Mouse (Mus musculus) intestine, embryonic 16.5 days (tissue): Measurements from ENCODE around the gene Olah. TPM values are rescaled to one million over a fixed set of nuclear protein-coding genes. Genes with fewer than 3 reads are reported as not detected.

Experiments
- ATAC-seq: fragments of 200-750 bp; cut with Nextera tagmentation; 2 replicates; pipeline ENCODE4 v1.8.0; 2017; ENCODE audit warnings: moderate TSS enrichment, moderate library complexity
- H3K27ac ChIP-seq: fragments of 300-500 bp; sonication (generic); 2 replicates; pipeline ENCODE4 v1.5.1; 2014; ENCODE audit warnings: mild to moderate bottlenecking, low read length
- H3K27me3 ChIP-seq: fragments of 300-500 bp; sonication (generic); replicated peaks from 2 replicates; pipeline ENCODE4 v1.6.1; 2014; ENCODE audit warnings: low read length, control low read depth, mixed read lengths; ENCODE audit not compliant: control insufficient read depth, insufficient read depth
- H3K36me3 ChIP-seq: fragments of 300-500 bp; sonication (generic); 2 replicates; pipeline ENCODE4 v1.6.1; 2014; ENCODE audit warnings: low read length, control low read depth; ENCODE audit not compliant: control insufficient read depth, insufficient read depth
- H3K4me1 ChIP-seq: fragments of 300-500 bp; sonication (generic); 2 replicates; pipeline ENCODE4 v1.6.1; 2014; ENCODE audit warnings: low read length, control low read depth, mixed read lengths; ENCODE audit not compliant: control insufficient read depth, insufficient read depth
- H3K4me2 ChIP-seq: fragments of 300-500 bp; sonication (generic); 2 replicates; pipeline ENCODE4 v1.6.1; 2014; ENCODE audit warnings: low read depth, low read length, control low read depth
- H3K4me3 ChIP-seq: fragments of 300-500 bp; sonication (generic); 2 replicates; pipeline ENCODE4 v1.5.1; 2014; ENCODE audit warnings: mild to moderate bottlenecking, low read length
- H3K9ac ChIP-seq: fragments of 300-500 bp; sonication (generic); 2 replicates; pipeline ENCODE4 v1.6.1; 2014; ENCODE audit warnings: low read depth, low read length
- H3K9me3 ChIP-seq: fragments of 300-500 bp; sonication (generic); 2 replicates; pipeline ENCODE4 v1.6.1; 2016; ENCODE audit warnings: low read length, control low read depth; ENCODE audit not compliant: control insufficient read depth
- WGBS: fragments of 180-500 bp; shearing (Covaris S2); extraction: QIAGEN DNeasy Blood & Tissue Kit; methylation state at CpG from one replicate; pipeline ENCODE4 v1.1.7; 2014; 5-methylcytosine and 5-hydroxymethylcytosine counted together
- polyA plus RNA-seq: library from polyadenylated mRNA; unstranded; fragments of >200 nt; fragmentation: Nextera tagmentation; extraction: Ambion mirVana; gene quantifications from 2 replicates; pipeline ENCODE4 v1.2.1, GENCODE M21; 2015

Olah gene
- polyA plus RNA-seq, 1 experiment from 2014 or later: not detected

DNA sequence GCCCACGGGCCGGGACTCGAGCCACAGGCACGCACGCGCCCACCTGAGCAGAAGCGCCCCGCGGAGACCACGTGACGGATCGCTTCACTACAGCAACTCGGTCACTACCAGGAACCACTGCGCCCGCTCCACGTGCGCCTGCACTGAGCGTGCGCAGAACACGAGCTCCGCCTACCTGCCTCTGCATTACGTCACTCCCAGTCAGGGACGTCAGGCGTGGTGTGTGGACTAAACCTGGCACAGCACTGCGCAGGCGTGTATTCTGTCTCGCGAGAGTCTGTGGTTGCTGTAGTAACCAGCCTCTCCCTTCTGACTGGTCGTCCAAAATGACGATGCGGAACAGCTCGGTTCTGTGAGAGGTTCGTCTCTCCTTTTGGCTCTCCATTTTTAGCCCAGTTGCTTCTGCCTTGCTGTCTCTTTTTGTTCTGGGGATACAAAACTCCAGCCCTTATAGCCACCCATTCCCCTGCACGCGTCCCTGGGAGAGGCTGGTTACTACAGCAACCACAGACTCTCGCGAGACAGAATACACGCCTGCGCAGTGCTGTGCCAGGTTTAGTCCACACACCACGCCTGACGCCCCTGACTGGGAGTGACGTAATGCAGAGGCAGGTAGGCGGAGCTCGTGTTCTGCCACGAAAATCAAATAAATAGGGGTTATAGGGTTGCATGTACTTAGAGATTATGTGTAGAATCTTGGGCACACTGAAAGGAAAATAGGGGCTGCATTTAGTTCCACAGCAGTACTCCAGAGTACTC lies 64.3 kb downstream of the Olah start, which contains the start of gene Rpp38:
TSS of gene Rpp38 (minus strand) at position 160 of the 759 bp plus-strand sequence.
- under 1% methylated on average over 45 of the region's 45 CpGs for WGBS
- Histone ChIP-seq H3K4me2 (peak within 1 kb of the TSS; percentile 66), H3K4me1 (peaks cover 10% of the 10 kb centered on the region)

DNA sequence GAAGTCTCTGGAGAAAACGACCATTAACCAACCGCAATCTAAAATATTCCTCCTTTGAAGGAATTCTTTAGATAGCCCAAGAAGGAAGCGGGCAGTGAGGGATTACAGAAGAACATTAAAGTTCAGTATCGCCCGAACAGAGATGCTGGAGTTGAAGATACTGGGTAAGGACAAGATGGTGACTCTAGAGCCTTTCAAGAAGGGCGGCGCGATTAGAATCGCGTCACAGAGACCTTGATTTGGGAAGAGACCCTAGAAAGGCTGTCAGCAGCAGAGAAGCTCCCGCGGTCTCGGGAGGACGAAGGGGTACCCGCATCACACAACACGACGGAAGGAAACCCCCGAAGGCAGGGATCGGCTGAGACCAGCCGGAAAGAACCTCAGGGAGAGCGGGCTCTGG lies 65.0 kb downstream of the Olah start:
- ATAC-seq: no peak; the same call in 1 of the 2 replicates
- H3K4me3 ChIP-seq: peak overlapping the region; percentile 77
- H3K4me1 ChIP-seq: peaks cover 10% of the 10 kb centered on the region
- peak overlapping the region; percentile 85 for H3K9ac ChIP-seq
- H3K27ac ChIP-seq: peak overlapping the region; percentile 81
- peaks cover 6% of the 10 kb centered on the region; the same call in 1 of the 2 replicates for H3K36me3 ChIP-seq
- under 1% methylated on average over 21 of the region's 21 CpGs for WGBS
- no peaks in the 10 kb centered on the region for H3K9me3 ChIP-seq
- H3K4me2 ChIP-seq: peak overlapping the region; percentile 66
- H3K27me3 ChIP-seq: no peaks in the 10 kb centered on the region

More for the DNA sequence above, 64.3 kb downstream of the Olah start, which contains the start of gene Rpp38:
- Histone ChIP-seq H3K9me3 (no peaks in the 10 kb centered on the region), H3K4me3 (peak within 1 kb of the TSS; percentile 77), H3K27me3 (no peaks in the 10 kb centered on the region), H3K9ac (peak within 1 kb of the TSS; percentile 85), H3K36me3 (peaks cover 6% of the 10 kb centered on the region; the same call in 1 of the 2 replicates), H3K27ac (peak within 1 kb of the TSS; percentile 81)
- ATAC-seq: peak; percentile 95

DNA sequence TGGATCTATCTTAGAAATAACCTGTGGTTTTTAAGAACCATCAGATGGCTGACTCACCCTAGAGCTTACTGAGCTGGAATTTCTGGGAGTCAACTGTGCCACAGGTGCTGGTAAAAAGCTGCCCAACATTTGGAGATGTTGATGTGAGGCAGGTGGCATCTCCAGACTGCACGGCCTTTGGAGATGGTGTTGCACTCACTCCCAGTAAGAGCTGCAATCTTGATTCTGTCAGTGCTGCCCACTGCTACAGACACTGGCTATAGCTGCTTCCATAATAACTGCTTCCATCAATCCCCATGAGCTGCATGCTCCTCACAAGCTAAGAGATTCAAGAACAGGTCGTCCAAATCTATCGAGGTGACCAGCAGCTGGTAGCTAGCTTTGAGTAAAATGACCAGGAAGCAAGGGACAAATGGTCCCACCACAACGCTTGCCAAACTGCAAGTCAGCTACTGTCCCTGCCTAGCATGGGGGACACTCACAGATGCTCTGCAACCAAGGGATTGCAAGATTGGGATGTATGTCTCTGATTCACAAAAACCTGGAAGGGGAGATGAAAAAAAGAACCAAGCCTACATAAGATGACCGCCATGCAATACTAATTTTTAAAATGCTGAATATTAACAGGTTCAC lies 65.8 kb downstream of the Olah start:
- ATAC-seq: no peak
- Histone ChIP-seq H3K4me3 (peak overlapping the region; percentile 77), H3K27me3 (no peaks in the 10 kb centered on the region), H3K36me3 (peaks cover 6% of the 10 kb centered on the region; the same call in 1 of the 2 replicates), H3K4me2 (peak overlapping the region; percentile 66), H3K27ac (peak overlapping the region; percentile 81; the same call in 1 of the 2 replicates), H3K9ac (peak overlapping the region; percentile 85; the same call in 1 of the 2 replicates), H3K4me1 (peaks cover 10% of the 10 kb centered on the region), H3K9me3 (no peaks in the 10 kb centered on the region)
- 60% methylated on average over 5 of the region's 5 CpGs for WGBS

DNA sequence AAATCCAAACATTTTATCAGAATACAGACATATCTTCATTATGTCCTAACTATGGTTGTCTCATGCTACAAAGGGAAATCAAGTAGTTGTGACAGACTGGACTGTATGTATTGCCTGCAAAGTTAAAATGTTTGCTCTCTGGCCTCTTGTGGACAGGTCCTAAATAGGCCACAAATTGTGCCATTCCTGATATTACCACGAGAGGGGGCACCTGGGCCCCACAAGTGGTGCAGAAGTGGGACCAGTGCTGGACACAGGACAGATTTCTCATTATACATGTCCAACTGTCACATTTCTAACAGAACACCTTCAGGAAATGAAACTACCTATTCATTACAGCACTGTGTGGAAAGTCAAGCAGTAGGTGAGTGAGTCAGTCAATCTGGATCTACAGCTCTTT lies 69.7 kb downstream of the Olah start:
- H3K36me3 ChIP-seq: peaks cover 9% of the 10 kb centered on the region
- no peaks in the 10 kb centered on the region for H3K9me3 ChIP-seq
- H3K27ac ChIP-seq: no peak overlapping the region
- peaks cover 8% of the 10 kb centered on the region for H3K4me1 ChIP-seq
- H3K9ac ChIP-seq: no peak overlapping the region
- 35% methylated on average over 1 of the region's 1 CpGs for WGBS
- ATAC-seq: no peak
- H3K4me2 ChIP-seq: no peak overlapping the region
- H3K27me3 ChIP-seq: no peaks in the 10 kb centered on the region
- no peak overlapping the region for H3K4me3 ChIP-seq

DNA sequence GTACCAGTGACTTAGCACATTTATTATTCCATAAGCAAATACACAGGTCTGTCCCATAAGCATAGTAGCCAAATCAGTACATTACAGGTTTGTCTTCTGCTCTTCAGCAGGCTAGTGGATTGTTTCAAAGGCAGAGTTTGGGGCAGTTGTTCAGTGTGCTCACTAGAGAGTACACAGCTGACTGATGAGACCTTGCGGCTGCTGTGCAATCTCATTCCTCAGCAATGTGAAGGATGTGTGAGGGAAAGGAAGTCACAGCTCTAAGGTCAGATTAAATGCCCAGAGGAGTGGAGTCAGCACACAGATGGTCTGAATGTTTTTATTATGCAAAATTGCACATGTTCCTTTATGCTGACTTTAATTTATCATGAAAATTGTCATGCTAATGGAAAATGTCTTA lies 70.5 kb downstream of the Olah start:
- 66% methylated on average over 1 of the region's 1 CpGs for WGBS
- no peak for ATAC-seq
- Histone ChIP-seq H3K27me3 (no peaks in the 10 kb centered on the region), H3K27ac (no peak overlapping the region), H3K9me3 (no peaks in the 10 kb centered on the region), H3K36me3 (peaks cover 9% of the 10 kb centered on the region), H3K4me2 (no peak overlapping the region), H3K4me1 (peaks cover 7% of the 10 kb centered on the region), H3K4me3 (no peak overlapping the region), H3K9ac (no peak overlapping the region)

DNA sequence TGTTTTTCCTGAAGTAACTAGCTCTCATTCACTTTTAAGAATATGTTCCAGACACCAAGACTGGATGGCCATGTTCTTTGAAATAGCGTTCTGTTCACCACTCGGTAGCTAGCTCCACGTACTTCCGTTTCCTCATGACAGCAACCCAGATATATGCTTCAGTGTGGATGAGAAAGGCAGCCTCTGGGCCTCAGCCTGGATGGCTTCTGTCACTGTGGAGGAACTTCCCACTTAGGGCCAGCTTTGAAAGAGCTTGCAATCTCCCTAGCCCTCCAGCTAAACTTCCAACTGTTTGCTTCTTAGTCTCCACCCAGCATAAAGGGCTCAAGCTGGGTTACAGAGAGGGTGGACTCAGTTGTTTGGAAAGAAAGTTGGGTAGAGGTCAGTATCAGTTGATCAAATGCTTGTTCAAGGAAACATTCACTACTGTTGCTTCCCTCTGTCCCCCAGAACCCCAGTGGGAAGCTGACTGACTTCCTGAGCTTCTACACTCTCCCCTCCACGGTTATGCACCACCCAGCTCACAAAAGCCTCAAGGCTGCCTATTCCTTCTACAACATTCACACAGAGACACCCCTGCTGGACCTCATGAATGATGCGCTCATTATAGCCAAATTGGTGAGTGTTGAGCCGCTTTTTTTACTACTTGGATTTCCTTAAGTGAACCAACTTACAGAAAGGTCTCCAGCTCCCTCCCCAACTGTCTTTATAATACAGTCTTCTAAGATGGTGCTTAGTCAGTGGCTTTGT lies 72.5 kb downstream of the Olah start:
- Histone ChIP-seq H3K27me3 (no peaks in the 10 kb centered on the region), H3K4me3 (no peak overlapping the region), H3K36me3 (peaks cover 9% of the 10 kb centered on the region), H3K4me2 (no peak overlapping the region), H3K9me3 (no peaks in the 10 kb centered on the region), H3K9ac (no peak overlapping the region), H3K27ac (no peak overlapping the region), H3K4me1 (no peaks in the 10 kb centered on the region)
- 93% methylated on average over 7 of the region's 7 CpGs for WGBS
- ATAC-seq: no peak

DNA sequence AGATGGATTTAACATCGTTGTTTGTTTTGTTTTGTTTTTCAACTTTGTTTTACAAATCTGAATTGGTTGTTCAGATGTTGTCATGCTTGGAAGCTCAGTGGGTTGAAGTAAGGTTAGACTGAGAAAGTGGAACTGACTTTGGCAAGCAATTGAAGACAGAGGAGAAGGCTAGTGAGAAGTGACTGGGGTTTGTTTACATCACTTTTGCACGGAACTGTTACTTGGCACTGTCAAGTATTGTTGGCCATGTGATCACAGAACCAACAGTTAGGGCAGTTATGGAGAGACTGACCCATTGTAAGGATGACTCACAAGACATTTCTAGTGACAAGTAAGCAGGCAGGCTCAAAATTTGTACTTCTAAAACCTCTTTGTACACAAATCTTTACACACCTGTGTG lies 73.9 kb downstream of the Olah start:
- Histone ChIP-seq H3K4me2 (no peak overlapping the region), H3K4me3 (no peak overlapping the region), H3K4me1 (no peaks in the 10 kb centered on the region), H3K36me3 (peaks cover 3% of the 10 kb centered on the region; the same call in 1 of the 2 replicates), H3K9me3 (no peaks in the 10 kb centered on the region), H3K27ac (no peak overlapping the region), H3K9ac (no peak overlapping the region), H3K27me3 (no peaks in the 10 kb centered on the region)
- ATAC-seq: no peak
- WGBS: 82% methylated on average over 2 of the region's 2 CpGs

DNA sequence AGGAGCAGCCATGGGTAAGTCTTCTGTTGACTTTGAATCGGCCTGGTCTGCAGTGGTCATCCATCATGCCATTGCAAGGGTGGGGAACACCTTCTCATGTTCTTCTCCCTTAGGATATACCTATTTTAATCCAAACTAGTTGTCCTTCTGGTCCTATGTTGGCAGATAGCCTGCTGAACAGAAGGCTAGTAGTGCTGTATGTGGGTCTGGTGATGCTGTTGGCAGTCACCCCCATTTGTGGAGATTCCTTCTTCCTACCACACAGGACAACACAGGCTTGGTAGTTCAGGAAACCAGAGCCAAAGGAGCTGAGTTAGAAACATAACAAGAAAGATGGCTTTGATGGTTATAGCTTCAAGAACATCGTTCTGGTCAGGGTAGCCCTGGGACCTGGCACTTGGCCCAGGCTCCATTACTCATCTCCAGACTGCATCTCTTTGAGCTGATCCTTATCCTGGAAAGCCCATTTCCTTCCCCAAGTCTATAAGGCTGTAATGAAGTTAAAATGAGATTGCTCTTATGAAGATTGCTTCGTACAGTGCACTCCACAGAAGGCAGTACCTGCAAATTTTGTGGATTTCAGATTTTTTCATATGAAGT lies 91.5 kb downstream of the Olah start:
- Histone ChIP-seq H3K4me3 (no peak overlapping the region), H3K4me1 (no peaks in the 10 kb centered on the region), H3K36me3 (peaks cover 5% of the 10 kb centered on the region; the same call in 1 of the 2 replicates), H3K4me2 (no peak overlapping the region), H3K27ac (no peak overlapping the region), H3K27me3 (no peaks in the 10 kb centered on the region), H3K9me3 (no peaks in the 10 kb centered on the region), H3K9ac (no peak overlapping the region)
- ATAC-seq: no peak
- WGBS: 61% methylated on average over 3 of the region's 3 CpGs

DNA sequence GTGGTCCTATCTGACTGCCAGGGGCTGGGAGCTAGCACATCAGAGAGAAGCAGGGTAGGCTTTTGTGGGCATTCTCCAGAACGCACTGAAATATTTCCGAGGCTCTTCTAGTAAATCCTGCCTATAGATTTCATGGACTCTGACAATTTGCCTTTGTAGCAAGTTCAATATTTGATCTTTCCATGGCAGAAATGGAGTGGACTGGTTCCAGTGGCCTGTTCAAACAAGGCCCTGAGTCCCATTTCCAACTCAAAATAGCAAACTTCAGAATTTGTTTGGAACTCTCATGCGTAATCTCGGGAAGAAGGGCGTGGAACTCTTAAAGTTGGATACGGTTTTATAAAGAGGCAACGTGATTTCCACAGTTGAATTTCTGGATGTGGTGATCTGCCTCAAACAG lies 101.2 kb downstream of the Olah start:
- Histone ChIP-seq H3K27ac (no peak overlapping the region), H3K4me2 (no peak overlapping the region), H3K4me3 (no peak overlapping the region), H3K9ac (no peak overlapping the region), H3K27me3 (no peaks in the 10 kb centered on the region), H3K36me3 (no peaks in the 10 kb centered on the region), H3K9me3 (no peaks in the 10 kb centered on the region), H3K4me1 (no peaks in the 10 kb centered on the region)
- ATAC-seq: no peak
- WGBS: 83% methylated on average over 7 of the region's 7 CpGs
